Mouse (Mus musculus) CH12.LX (cell line): ENCODE results near the gene Kirrel3. TPM values are rescaled to one million over a fixed set of nuclear protein-coding genes. Genes with fewer than 3 reads are reported as not detected.

Source experiments
- DNase-seq: peaks from one replicate; pipeline ENCODE4 v3.0.0-alpha.2; 2013; ENCODE audit errors: extremely low read depth
- H3K27ac ChIP-seq: 2 replicates; pipeline ENCODE4 v1.5.1; 2012; ENCODE audit warnings: low read depth, mild to moderate bottlenecking, control low read depth, moderate library complexity; ENCODE audit not compliant: insufficient read depth
- H3K27me3 ChIP-seq: replicated peaks from 2 replicates; pipeline ENCODE3; 2012; ENCODE audit warnings: inconsistent platforms
- H3K36me3 ChIP-seq, 2 experiments: replicated peaks in 1 of 2; 2 replicates each; pipeline versions ENCODE3 to v1.6.1; 2012; ENCODE audit warnings: inconsistent platforms in 1 of 2, low read length in 1 of 2, mild to moderate bottlenecking in 1 of 2, mixed read lengths in 1 of 2, moderate library complexity in 1 of 2; ENCODE audit not compliant: control insufficient read depth in 1 of 2, insufficient read depth in 1 of 2
- H3K4me1 ChIP-seq, 2 experiments: 2 replicates each; pipeline ENCODE4 v1.6.1; 2012; ENCODE audit warnings: inconsistent platforms in 1 of 2, moderate library complexity in 1 of 2; ENCODE audit not compliant: insufficient read depth in 2 of 2, control insufficient read depth in 1 of 2
- H3K4me2 ChIP-seq: 2 replicates; pipeline ENCODE4 v1.6.1; 2012; ENCODE audit warnings: low read depth, mild to moderate bottlenecking, control low read depth; ENCODE audit not compliant: poor library complexity, insufficient read depth, severe bottlenecking
- H3K4me3 ChIP-seq, 3 experiments: fragments of 150-350 bp in 1 of 3; sonication (generic) in 1 of 3; replicated peaks in 1 of 3; 2 replicates each; pipeline versions ENCODE3 to v1.5.1; 2011 to 2012; ENCODE audit warnings: low read depth in 2 of 3, low read length in 2 of 3, mild to moderate bottlenecking in 2 of 3, moderate library complexity in 2 of 3, control low read depth in 1 of 3, improper control_type of control experiment in 1 of 3, inconsistent platforms in 1 of 3, mixed read lengths in 1 of 3; ENCODE audit not compliant: poor library complexity in 1 of 3
- H3K79me2 ChIP-seq: replicated peaks from 2 replicates; pipeline ENCODE4 v1.6.1; 2012; ENCODE audit warnings: mild to moderate bottlenecking, moderate library complexity; ENCODE audit not compliant: control insufficient read depth, poor library complexity, insufficient read depth, severe bottlenecking; ENCODE audit errors: extremely low read depth
- H3K9ac ChIP-seq: 2 replicates; pipeline ENCODE4 v1.6.1; 2012; ENCODE audit warnings: low read depth, mild to moderate bottlenecking, control low read depth, moderate library complexity; ENCODE audit not compliant: insufficient read depth
- H3K9me3 ChIP-seq: replicated peaks from 2 replicates; pipeline ENCODE3; 2012; ENCODE audit warnings: low read length, inconsistent platforms, mixed read lengths
- CHD1 ChIP-seq: IDR thresholded peaks from 2 replicates; pipeline ENCODE4 v1.6.1; 2012; ENCODE audit warnings: low read depth, low read length, improper control_type of control experiment, inconsistent platforms
- CHD2 ChIP-seq: IDR thresholded peaks from 2 replicates; pipeline ENCODE4 v1.6.1; 2011; ENCODE audit warnings: low read length, improper control_type of control experiment
- GABPA ChIP-seq: IDR thresholded peaks from 2 replicates; pipeline ENCODE4 v1.6.1; 2012; ENCODE audit warnings: low read depth, low read length, improper control_type of control experiment, inconsistent platforms; ENCODE audit not compliant: insufficient replicate concordance
- HCFC1 ChIP-seq: IDR thresholded peaks from 2 replicates; pipeline ENCODE4 v1.6.1; 2012; ENCODE audit warnings: low read depth, mild to moderate bottlenecking, inconsistent platforms, low read length, improper control_type of control experiment
- JUN ChIP-seq: IDR thresholded peaks from 2 replicates; pipeline ENCODE4 v1.6.1; 2011; ENCODE audit warnings: low read depth, mild to moderate bottlenecking, low read length, improper control_type of control experiment, moderate library complexity; ENCODE audit not compliant: insufficient read depth
- JUND ChIP-seq: conservative IDR thresholded peaks from 2 replicates; pipeline ENCODE4 v1.6.1; 2011; ENCODE audit warnings: low read depth, low read length, improper control_type of control experiment
- MAFK ChIP-seq: IDR thresholded peaks from 2 replicates; pipeline ENCODE4 v1.6.1; 2011; ENCODE audit warnings: low read length, improper control_type of control experiment; ENCODE audit not compliant: insufficient replicate concordance
- MAX ChIP-seq: IDR thresholded peaks from 2 replicates; pipeline ENCODE4 v1.6.1; 2011; ENCODE audit warnings: low read length, improper control_type of control experiment
- MAZ ChIP-seq: IDR thresholded peaks from 2 replicates; pipeline ENCODE4 v1.6.1; 2012; ENCODE audit warnings: low read depth, mild to moderate bottlenecking, inconsistent platforms, low read length, improper control_type of control experiment, moderate library complexity
- MEF2A ChIP-seq: IDR thresholded peaks from 2 replicates; pipeline ENCODE4 v1.6.1; 2014; ENCODE audit warnings: low read depth, mild to moderate bottlenecking, inconsistent platforms, low read length, improper control_type of control experiment, borderline replicate concordance
- MYC ChIP-seq: IDR thresholded peaks from 2 replicates; pipeline ENCODE4 v1.6.1; 2011; ENCODE audit warnings: low read depth, mild to moderate bottlenecking, improper control_type of control experiment, low read length
- NELFE ChIP-seq: IDR thresholded peaks from 2 replicates; pipeline ENCODE4 v1.6.1; 2011; ENCODE audit warnings: low read depth, low read length, improper control_type of control experiment
- NRF1 ChIP-seq: IDR thresholded peaks from 2 replicates; pipeline ENCODE4 v1.6.1; 2014; ENCODE audit warnings: low read depth, mild to moderate bottlenecking, inconsistent platforms, low read length, improper control_type of control experiment, moderate library complexity
- PAX5 ChIP-seq: IDR thresholded peaks from 2 replicates; pipeline ENCODE4 v1.6.1; 2012; ENCODE audit warnings: low read length, inconsistent platforms, mixed read lengths
- RAD21 ChIP-seq: IDR thresholded peaks from 2 replicates; pipeline ENCODE4 v1.6.1; 2011; ENCODE audit warnings: low read depth, mild to moderate bottlenecking, low read length, improper control_type of control experiment, moderate library complexity
- USF1 ChIP-seq: IDR thresholded peaks from 2 replicates; pipeline ENCODE4 v1.6.1; 2014; ENCODE audit warnings: low read depth, mild to moderate bottlenecking, inconsistent platforms, low read length, improper control_type of control experiment
- ZNF384 ChIP-seq: IDR thresholded peaks from 2 replicates; pipeline ENCODE4 v1.6.1; 2012; ENCODE audit warnings: low read depth, low read length, improper control_type of control experiment, inconsistent platforms
- dilution Hi-C: fragments of 300-500 bp; cut with MboI; formaldehyde crosslinking; loops from 2 replicates; pipeline ENCODE4 v1.14.3; 2020; ENCODE audit warnings: low sequenced_read_pairs; ENCODE audit not compliant: extremely low pct_unique_long_range_greater_than_20kb, extremely low pct_ligation_motif_present
- in situ Hi-C: fragments of 300-500 bp; cut with MboI; formaldehyde crosslinking; loops from 3 replicates; pipeline ENCODE4 v1.14.3; 2019; ENCODE audit warnings: low sequenced_read_pairs, low pct_ligation_motif_present, low pct_unique_long_range_greater_than_20kb, mixed read lengths
- polyA plus RNA-seq: library from polyadenylated mRNA; unstranded; fragments of >175 nt; gene quantifications from 2 replicates; pipeline ENCODE4 v1.2.1, GENCODE M21; 2012; ENCODE audit warnings: low read depth; ENCODE audit not compliant: insufficient read length
- total RNA-seq, 2 experiments: library from RNA; depleted of rRNA; stranded (reverse); fragments of 300-350 nt in 1 of 2; fragments of >200 nt in 1 of 2; gene quantifications; 2 replicates each; pipeline ENCODE4 v1.2.3; 2012 to 2014

The Kirrel3 gene
- total and polyA plus RNA-seq, 3 experiments = not detected

DNA sequence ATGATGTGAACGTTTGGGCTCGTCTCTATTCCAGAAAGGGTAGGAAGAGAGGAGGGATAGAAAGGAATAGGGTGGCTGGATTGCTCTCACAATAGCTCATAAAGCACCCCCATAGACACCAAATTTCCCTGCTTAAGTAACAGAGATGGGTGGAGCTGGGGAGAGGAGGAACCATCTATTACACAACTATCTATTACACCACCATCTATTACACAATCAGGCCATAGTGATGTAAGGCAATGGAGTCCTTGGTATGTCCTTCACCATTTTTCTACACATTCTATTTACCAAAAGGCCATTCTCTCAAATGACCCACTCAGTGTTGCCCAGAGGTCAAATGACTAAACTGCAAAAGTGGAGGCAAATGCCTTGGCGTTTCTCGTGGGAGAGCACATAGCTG, 119.2 kb downstream of the Kirrel3 start:
- Histone ChIP-seq H3K27ac (no peak overlapping the region), H3K9ac (no peak overlapping the region), H3K27me3 (peaks cover 22% of the 10 kb centered on the region), H3K4me1 (no peaks in the 10 kb centered on the region; a peak in 1 of 4 replicates), H3K4me2 (no peak overlapping the region), H3K79me2 (no peaks in the 10 kb centered on the region), H3K4me3 (no peak overlapping the region), H3K9me3 (no peaks in the 10 kb centered on the region), H3K36me3 (no peaks in the 10 kb centered on the region)
- dilution Hi-C loops = no loop called here
- DNase-seq = no peak
- TF ChIP-seq RAD21 (no peak), CHD1 (no peak), PAX5 (no peak), GABPA (no peak), NRF1 (no peak), JUN (no peak), HCFC1 (no peak), MAX (no peak), MYC (no peak), MAFK (no peak), JUND (no peak), CHD2 (no peak)
- in situ Hi-C loops = no loop called here

DNA sequence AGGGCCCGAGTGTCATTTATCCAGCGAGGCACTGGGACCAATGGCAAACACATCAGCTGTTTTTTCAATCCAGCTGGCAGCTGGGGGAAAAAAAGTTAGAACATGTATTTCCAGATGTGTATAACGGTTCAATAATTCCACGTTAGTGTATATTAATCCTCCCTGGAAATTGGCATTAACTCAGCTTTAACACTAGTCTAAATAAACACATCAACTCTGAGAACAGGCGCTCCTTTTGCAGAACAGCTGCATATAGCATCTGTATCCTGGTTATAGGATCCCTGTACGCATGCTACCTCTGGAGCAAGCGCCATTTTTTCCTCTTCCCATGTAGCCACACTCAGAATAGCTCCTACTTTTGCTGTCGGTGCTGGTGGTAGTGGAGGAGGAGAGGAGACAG, 119.8 kb downstream of the Kirrel3 start:
- H3K4me1 ChIP-seq = no peaks in the 10 kb centered on the region; a peak in 1 of 4 replicates
- dilution Hi-C loops (no loop called here), in situ Hi-C loops (no loop called here)
- no peak overlapping the region for H3K9ac ChIP-seq
- H3K27ac ChIP-seq = no peak overlapping the region
- peaks cover 22% of the 10 kb centered on the region for H3K27me3 ChIP-seq
- H3K4me3 ChIP-seq = no peak overlapping the region
- no peak overlapping the region for H3K4me2 ChIP-seq
- DNase-seq = no peak
- H3K9me3 ChIP-seq = no peaks in the 10 kb centered on the region
- H3K79me2 ChIP-seq = no peaks in the 10 kb centered on the region
- TF ChIP-seq RAD21 (no peak), JUND (no peak), MEF2A (no peak), MAZ (no peak), CHD2 (no peak), ZNF384 (no peak), USF1 (no peak), NELFE (no peak)
- no peaks in the 10 kb centered on the region for H3K36me3 ChIP-seq
